Mouse (Mus musculus) ovary, adult 2 months (tissue): ENCODE results near the gene Dbf4. TPM values are rescaled to one million over a fixed set of nuclear protein-coding genes. Genes with fewer than 3 reads are reported as not detected.

Experiments used
- polyA plus RNA-seq: library from polyadenylated mRNA; depleted of rRNA; stranded (reverse); fragments of >200 nt; gene quantifications from 2 replicates; pipeline ENCODE4 v1.2.3, GENCODE M21; 2012; rRNA removed

Dbf4 gene
- polyA plus RNA-seq = 5.5 and 7.6 TPM in 2 replicates

DNA sequence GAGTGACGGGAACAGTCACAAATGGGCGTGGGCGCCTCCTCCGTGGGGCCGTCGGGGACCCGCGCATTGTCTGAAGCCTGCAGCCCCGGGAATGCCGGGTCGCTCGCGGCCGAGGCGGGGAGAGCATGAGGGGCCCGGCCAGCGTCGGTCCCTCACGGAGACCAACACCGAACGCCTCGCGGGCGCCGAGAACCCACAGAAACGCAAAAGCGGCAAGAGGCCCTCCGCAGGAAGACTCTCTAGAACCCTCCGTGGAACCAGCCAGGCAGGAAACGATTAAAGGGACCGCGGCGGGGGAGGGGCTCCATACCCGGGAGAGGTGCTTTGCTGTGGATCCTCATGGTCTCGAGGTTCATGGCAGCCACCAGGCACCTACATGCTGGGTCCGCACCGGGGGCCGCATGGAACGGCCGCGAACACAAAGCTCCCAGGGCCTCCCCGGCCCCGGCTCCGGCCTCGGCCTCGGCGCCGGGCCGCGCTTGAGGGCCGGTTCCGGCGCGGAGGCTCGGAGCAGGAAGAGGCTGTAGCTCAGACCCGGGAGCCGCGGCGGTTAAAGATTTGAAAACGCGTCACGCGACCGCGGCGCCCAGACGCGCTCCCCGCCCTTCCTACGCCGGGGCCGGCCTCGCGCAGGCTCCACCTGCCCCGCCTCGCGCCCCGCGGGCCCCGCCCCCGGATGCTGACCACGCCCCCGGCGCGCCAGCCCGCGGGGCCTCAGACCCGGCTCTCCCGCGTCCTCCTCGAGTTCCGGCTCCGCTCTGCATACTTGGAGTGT lies at the start of gene Dbf4, which contains the start of gene Slc25a40:
Dbf4 (minus strand) TSS at position 560 of the 775 bp plus-strand sequence.
Slc25a40 (plus strand) TSS at position 694 of the 775 bp plus-strand sequence.

DNA sequence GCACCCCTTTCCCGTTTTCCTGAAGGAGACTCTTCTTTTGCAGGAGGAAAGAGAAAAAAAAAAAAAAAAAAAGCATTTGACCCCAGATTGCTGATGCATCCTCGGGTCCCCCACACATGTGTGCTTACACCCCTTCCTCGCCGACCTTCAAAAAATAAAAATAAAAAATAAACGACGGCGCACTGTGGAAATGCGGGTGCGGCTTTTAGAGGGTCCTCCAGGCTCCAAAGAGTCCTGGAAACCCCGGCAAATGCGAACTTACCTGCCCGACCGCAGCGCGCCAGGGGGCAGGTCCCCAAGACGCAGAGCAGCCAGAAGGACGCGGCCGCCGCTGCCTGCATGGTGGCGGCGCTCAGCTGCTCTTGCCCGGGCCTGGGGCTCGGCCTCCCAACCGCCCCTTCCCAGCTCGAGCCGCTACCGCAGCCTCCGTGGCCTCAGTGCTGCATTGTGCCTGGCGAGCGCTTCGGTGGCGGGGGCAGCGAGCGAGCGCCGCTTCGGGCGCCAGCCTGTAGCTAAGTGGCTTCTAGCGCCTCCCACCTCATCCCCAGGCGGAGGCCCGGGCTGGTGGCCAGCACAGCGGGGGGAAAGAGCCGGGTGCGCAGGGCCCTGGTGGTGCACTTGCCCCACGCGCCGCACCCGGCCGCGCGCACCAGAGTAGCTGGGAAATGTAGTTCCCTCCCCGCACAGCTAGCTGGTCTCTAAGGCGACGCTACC lies 54.7 kb downstream of the Dbf4 start, which contains the start of gene Adam22:
Adam22 (minus strand) TSS at position 547 of the 714 bp plus-strand sequence.

Other genes with a start within 250 kb of the Dbf4 start
- gene Adam22, start 54.6 kb downstream of the Dbf4 start, polyA plus RNA-seq = 2.7 and 3.7 TPM in 2 replicates
- gene Slc25a40, start 134 bp upstream of the Dbf4 start, polyA plus RNA-seq = 1.3 and 1.4 TPM in 2 replicates
- gene Rundc3b, start 200.2 kb upstream of the Dbf4 start, polyA plus RNA-seq = 0.90 and 1.1 TPM in 2 replicates
- 7.1 and 8.9 TPM in 2 replicates for gene Abcb1a, start 237.4 kb upstream of the Dbf4 start, polyA plus RNA-seq